Mouse (Mus musculus): ENCODE results near the gene A730061H03Rik. TPM values are rescaled to one million over a fixed set of nuclear protein-coding genes. Genes with fewer than 3 reads are reported as not detected.

The A730061H03Rik gene
- polyA plus RNA-seq, 1 experiment from 2014 or later, result not detected

DNA sequence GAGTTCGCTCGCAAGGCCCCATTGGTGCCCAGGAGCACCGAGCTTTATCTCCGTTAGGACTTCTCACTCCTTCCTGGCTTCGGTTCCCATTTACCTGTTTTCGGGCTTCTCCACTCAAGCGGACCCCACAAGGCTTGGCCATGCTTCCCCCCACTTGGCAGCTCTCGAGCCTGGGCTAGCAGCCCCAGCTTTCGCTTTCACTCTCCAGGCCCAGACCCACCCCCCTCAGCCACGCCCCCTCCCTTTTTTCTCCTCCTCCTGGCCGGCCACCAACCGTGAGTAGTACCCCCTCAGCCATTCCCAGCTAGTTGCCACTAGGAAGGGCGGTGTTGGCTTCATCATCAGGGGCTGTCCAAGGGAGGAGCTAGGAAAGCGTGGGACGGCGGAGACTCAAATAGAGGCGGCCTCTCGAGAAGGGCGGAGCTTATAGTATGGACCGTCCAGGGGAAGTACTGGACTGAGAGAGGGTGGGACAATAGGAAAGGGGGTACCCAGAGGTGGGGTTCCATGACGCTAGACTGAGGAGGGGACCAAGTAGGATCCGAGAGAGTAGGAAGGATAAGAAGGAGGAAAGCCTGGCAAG, 30.6 kb upstream of the A730061H03Rik start, which contains the start of gene Psme2:
Gene Psme2 (minus strand): TSS at position 366 of the 583 bp plus-strand sequence.
- H3K9me3 ChIP-seq (replicated peaks), result no peaks in the 10 kb centered on the region
- H3K4me3 ChIP-seq, result peak within 1 kb of the TSS; percentile 92
- peak within 1 kb of the TSS; percentile 94 for H3K27ac ChIP-seq
- H3K4me1 ChIP-seq, result peaks cover 32% of the 10 kb centered on the region
- under 1% methylated on average over 22 of the region's 22 CpGs for WGBS
- H3K4me2 ChIP-seq, result peak within 1 kb of the TSS; percentile 92
- H3K36me3 ChIP-seq (ENCODE audit: poor library complexity, severe bottlenecking), result peaks cover 32% of the 10 kb centered on the region
- H3K9ac ChIP-seq, result peak within 1 kb of the TSS; percentile 89
- H3K27me3 ChIP-seq, result no peaks in the 10 kb centered on the region
- peak; percentile 96 for ATAC-seq

DNA sequence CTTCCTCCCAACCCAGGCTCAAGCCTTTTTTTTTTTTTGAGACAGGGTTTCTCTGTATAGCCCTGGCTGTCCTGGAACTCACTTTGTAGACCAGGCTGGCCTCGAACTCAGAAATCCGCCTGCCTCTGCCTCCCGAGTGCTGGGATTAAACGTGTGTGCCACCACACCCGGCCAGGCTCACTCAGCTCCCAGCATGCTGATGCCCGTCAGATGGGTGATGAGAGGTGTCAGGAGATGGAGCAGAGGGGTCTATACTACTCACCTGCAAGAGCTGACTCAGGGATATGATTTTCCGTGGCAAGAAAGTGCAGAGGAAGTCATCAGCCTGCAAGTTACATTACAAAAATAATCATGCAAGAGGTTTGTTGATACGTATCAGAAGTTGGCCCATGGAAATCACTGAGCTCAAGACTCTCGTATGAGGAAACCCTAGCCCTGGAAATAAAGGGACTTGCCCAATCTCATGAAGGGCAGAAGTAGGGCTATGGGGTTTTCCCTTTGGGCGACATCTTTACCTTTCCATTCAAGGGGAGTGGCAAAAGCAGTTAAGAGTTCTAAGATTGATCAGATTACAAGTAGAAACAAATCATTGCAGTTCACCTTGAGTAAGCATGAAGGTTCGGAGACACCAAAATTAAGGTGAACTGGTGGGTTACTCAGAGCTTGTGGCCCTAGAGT, 29.7 kb upstream of the A730061H03Rik start:
- peak overlapping the region; percentile 92 for H3K4me3 ChIP-seq
- peaks cover 23% of the 10 kb centered on the region for H3K36me3 ChIP-seq (ENCODE audit: poor library complexity, severe bottlenecking)
- peak overlapping the region; percentile 94; the same call in 1 of the 2 replicates for H3K27ac ChIP-seq
- 89% methylated on average over 11 of the region's 11 CpGs for WGBS
- peaks cover 36% of the 10 kb centered on the region for H3K4me1 ChIP-seq
- H3K9me3 ChIP-seq (replicated peaks), result no peaks in the 10 kb centered on the region
- no peak for ATAC-seq
- peak overlapping the region; percentile 92 for H3K4me2 ChIP-seq
- H3K27me3 ChIP-seq, result no peaks in the 10 kb centered on the region
- peak overlapping the region; percentile 89 for H3K9ac ChIP-seq

DNA sequence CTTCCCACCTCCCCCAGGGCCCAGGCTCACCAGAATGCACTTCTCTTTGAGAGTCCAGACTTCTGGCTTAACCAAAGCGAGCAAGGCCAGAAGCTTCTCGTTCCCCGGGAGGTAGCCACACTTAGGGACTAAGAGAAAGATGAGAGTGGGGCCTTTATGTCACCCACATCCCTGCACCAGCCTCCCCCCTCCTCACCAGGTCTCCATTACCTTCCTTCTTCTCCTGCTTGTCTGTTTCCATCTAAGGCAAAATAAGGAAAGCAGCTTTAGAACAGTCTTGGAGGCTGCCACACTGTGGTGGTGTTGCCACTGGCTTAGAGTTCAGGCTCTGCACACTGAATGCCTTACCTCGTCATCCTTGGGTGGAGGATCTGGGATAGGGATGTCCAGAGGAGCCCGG, 29.1 kb upstream of the A730061H03Rik start:
- 88% methylated on average over 5 of the region's 5 CpGs for WGBS
- no peak for ATAC-seq
- H3K9me3 ChIP-seq (replicated peaks), result no peaks in the 10 kb centered on the region

DNA sequence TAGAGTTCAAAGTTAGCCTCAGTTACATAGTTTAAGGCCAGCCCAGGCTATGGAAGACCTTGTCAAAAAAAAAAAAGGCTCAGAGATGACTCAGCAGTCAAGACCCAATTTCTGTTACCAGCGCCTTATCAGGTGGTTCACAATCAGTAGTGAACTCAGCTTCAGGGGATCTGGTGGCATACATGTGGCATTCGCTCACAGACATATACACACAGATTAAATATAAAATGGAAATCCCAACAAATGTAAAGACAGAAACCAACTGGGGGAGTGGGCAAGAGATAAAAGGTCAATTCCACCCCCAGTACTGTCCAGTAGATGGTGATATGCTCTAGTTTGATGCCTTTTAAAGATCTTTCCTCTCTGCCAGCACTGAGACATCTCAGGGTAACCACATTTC, 25.9 kb upstream of the A730061H03Rik start:
- no peak overlapping the region for H3K9ac ChIP-seq
- no peaks in the 10 kb centered on the region for H3K9me3 ChIP-seq (replicated peaks)
- WGBS, result 97% methylated on average over 2 of the region's 2 CpGs
- H3K4me1 ChIP-seq, result peaks cover 25% of the 10 kb centered on the region
- peaks cover 24% of the 10 kb centered on the region for H3K36me3 ChIP-seq (ENCODE audit: poor library complexity, severe bottlenecking)
- H3K4me2 ChIP-seq, result no peak overlapping the region
- no peak overlapping the region for H3K4me3 ChIP-seq
- H3K27ac ChIP-seq, result no peak overlapping the region
- no peaks in the 10 kb centered on the region for H3K27me3 ChIP-seq
- ATAC-seq, result no peak

More for the DNA sequence above, 29.1 kb upstream of the A730061H03Rik start:
- Histone ChIP-seq H3K27me3 (no peaks in the 10 kb centered on the region), H3K4me1 (peaks cover 43% of the 10 kb centered on the region), H3K4me2 (no peak overlapping the region), H3K4me3 (no peak overlapping the region), H3K9ac (0 out of 2 replicates have a peak overlapping the region, but pooled peaks have one; percentile 21), H3K27ac (no peak overlapping the region), H3K36me3 (ENCODE audit: poor library complexity, severe bottlenecking) (peaks cover 17% of the 10 kb centered on the region)

DNA sequence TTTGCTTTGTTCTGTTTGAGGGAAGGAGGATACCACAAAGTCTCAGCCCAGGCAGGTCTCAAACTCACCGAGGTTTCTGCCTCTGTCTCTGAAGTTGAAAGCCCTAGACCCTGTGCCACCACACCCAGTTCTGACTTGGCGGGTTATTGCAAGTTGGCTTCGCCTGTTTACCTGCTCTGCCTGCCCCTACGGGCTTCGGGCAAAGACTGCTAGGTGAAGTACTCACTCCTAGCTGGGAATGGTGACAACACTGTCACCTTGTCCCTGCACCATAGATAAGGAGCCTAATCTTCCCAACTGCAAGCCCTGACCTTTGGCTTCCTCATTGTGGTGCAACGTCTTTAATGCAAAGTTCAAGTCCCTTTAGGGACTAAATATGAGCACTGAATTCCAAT, 25.4 kb upstream of the A730061H03Rik start:
- 65% methylated on average over 6 of the region's 6 CpGs for WGBS
- Histone ChIP-seq H3K36me3 (ENCODE audit: poor library complexity, severe bottlenecking) (peaks cover 30% of the 10 kb centered on the region), H3K9me3 (replicated peaks) (no peaks in the 10 kb centered on the region), H3K4me1 (peaks cover 25% of the 10 kb centered on the region), H3K27ac (no peak overlapping the region), H3K4me2 (peak overlapping the region; percentile 70), H3K27me3 (no peaks in the 10 kb centered on the region), H3K4me3 (no peak overlapping the region), H3K9ac (no peak overlapping the region)
- no peak for ATAC-seq

DNA sequence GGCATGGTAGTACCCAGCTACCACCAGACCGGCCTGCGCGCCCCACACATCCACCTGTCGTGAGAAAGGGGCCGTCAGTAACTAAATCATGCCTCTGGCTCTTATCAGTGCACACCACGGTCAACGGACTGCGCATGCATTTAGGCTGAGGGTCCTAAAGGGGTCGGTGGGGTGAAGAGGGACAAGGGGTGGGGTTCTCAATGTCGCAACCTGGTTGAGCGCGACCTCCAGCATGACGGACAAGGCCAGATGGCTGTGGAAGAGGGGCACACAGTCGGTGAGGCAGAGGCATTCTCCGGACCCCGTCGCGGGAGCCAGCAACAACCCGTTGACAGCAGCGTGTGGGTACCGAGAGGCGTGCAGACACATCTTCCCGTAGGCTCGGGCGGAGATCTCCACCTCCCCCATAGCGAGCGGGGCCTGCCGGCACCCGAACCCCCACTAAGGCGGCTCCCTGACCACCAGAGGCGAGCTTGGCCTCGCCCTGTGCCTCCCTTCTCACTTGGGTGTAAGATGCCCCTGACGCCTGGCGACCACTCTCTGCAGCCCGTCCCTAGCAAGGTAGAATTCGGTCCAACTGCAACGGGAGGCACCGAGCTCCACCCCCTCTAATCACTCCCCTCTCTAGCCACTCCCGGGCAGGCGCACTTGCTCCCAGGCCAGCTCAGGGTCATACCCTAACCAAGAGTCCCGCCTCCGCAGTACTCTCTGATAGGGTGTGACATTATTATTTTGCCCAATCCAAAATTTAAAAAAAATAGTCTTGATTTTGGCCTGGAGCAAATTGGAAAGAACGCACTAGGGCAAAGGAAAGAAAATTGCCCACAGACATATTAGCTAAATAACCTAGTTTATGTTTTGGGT, 24.7 kb upstream of the A730061H03Rik start, which contains the start of gene Emc9:
Gene Emc9 (minus strand): TSS at position 601 of the 864 bp plus-strand sequence.
- peak within 1 kb of the TSS; percentile 40 for H3K4me3 ChIP-seq
- no peaks in the 10 kb centered on the region for H3K27me3 ChIP-seq
- WGBS, result 3% methylated on average over 43 of the region's 43 CpGs
- H3K9me3 ChIP-seq (replicated peaks), result no peaks in the 10 kb centered on the region
- peaks cover 36% of the 10 kb centered on the region for H3K36me3 ChIP-seq (ENCODE audit: poor library complexity, severe bottlenecking)
- peak; percentile 61 for ATAC-seq
- H3K4me1 ChIP-seq, result peaks cover 18% of the 10 kb centered on the region
- H3K27ac ChIP-seq, result no peak within 1 kb of the TSS
- H3K9ac ChIP-seq, result peak within 1 kb of the TSS; percentile 56
- peak within 1 kb of the TSS; percentile 70 for H3K4me2 ChIP-seq

GRCm38 (mm10) chr14:55584303-55584701, 24.1 kb upstream of the A730061H03Rik start:
- Histone ChIP-seq H3K4me2 (peak overlapping the region; percentile 70), H3K9ac (peak overlapping the region; percentile 56; the same call in 1 of the 2 replicates), H3K27ac (no peak overlapping the region), H3K4me1 (peaks cover 14% of the 10 kb centered on the region), H3K4me3 (peak overlapping the region; percentile 40), H3K9me3 (replicated peaks) (no peaks in the 10 kb centered on the region), H3K36me3 (ENCODE audit: poor library complexity, severe bottlenecking) (peaks cover 39% of the 10 kb centered on the region), H3K27me3 (no peaks in the 10 kb centered on the region)
- WGBS, result 35% methylated on average over 5 of the region's 5 CpGs
- no peak for ATAC-seq

DNA sequence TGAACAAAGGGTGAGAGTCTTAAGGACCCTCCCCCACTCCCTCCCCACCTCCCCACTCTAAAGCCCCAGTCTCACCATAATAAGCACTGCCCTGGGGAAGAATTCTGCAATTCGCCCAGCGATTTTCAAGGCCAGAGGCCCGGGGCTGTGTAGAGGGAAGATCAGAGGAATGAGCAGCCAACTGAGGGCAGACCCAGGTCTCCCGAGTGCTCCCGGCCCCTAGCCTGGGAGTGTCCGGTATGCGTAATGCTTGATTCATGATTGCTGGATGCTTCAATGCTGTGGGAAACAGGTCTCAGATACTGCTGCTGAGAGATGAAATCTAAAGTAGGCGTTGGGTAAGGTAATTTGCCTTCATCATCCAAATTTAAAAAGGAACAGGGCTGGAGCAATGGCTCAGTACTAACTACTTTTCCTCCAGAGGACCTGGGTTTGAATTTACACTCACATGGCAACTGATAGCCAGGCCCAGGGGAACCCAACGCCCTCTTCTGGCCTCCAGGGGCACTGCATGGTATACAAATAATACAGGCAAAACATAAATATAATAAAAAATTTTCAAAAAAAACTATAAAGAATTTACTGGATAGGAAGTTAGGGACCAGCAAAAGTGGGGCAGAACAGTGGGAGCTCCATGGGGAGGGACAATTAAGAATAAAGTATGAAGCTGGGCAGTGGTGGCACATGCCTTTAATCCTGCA, 21.9 kb upstream of the A730061H03Rik start:
- WGBS, result 72% methylated on average over 9 of the region's 9 CpGs
- Histone ChIP-seq H3K9me3 (replicated peaks) (no peaks in the 10 kb centered on the region), H3K4me3 (no peak overlapping the region), H3K36me3 (ENCODE audit: poor library complexity, severe bottlenecking) (peaks cover 30% of the 10 kb centered on the region), H3K9ac (no peak overlapping the region), H3K27me3 (no peaks in the 10 kb centered on the region), H3K4me2 (no peak overlapping the region), H3K27ac (no peak overlapping the region), H3K4me1 (peaks cover 24% of the 10 kb centered on the region)
- no peak for ATAC-seq

GRCm38 (mm10) chr14:55580731-55581130, 20.5 kb upstream of the A730061H03Rik start:
- Histone ChIP-seq H3K4me2 (no peak overlapping the region), H3K4me1 (peaks cover 24% of the 10 kb centered on the region), H3K4me3 (no peak overlapping the region), H3K9me3 (replicated peaks) (no peaks in the 10 kb centered on the region), H3K27me3 (no peaks in the 10 kb centered on the region), H3K27ac (no peak overlapping the region), H3K36me3 (ENCODE audit: poor library complexity, severe bottlenecking) (peaks cover 25% of the 10 kb centered on the region), H3K9ac (no peak overlapping the region)
- 96% methylated on average over 16 of the region's 16 CpGs for WGBS
- no peak for ATAC-seq

GRCm38 (mm10) chr14:55579511-55580496, 19.6 kb upstream of the A730061H03Rik start:
- no peak overlapping the region for H3K9ac ChIP-seq
- H3K27ac ChIP-seq, result no peak overlapping the region
- H3K4me3 ChIP-seq, result no peak overlapping the region
- peaks cover 20% of the 10 kb centered on the region for H3K4me1 ChIP-seq
- H3K36me3 ChIP-seq (ENCODE audit: poor library complexity, severe bottlenecking), result peaks cover 25% of the 10 kb centered on the region
- peak overlapping the region; percentile 89; the same call in 1 of the 2 replicates for H3K4me2 ChIP-seq
- ATAC-seq, result no peak
- no peaks in the 10 kb centered on the region for H3K9me3 ChIP-seq (replicated peaks)
- 90% methylated on average over 23 of the region's 23 CpGs for WGBS
- H3K27me3 ChIP-seq, result no peaks in the 10 kb centered on the region
